In genomic region chr7:64185203-64185931, GRCm38 (mm10) we compare ENCODE assay signal across 9 mouse cellular contexts. TPM values are rescaled to one million over a fixed set of nuclear protein-coding genes. Genes with fewer than 3 reads are reported as not detected.
DNase-seq lines count a peak whose midpoint lies in the region; ATAC-seq and TF ChIP-seq lines count a peak whose summit lies in the region.
"Had no signal": no experiment of that assay in that cellular context is flagged by ENCODE, and none has a peak within 500 bp of the region (broad histone marks: within the 10 kb centered on the region; RNA-seq: fewer than 3 reads in every experiment).

No protein-coding gene starts in this region.

- ATAC-seq in forebrain, postnatal 0 days: peak; percentile 55

- H3K27me3 ChIP-seq in forebrain, postnatal 0 days (ENCODE audit: insufficient read depth, low read length): no peaks in the 10 kb centered on the region

- H3K4me1 ChIP-seq in forebrain, postnatal 0 days (ENCODE audit: insufficient read depth): no peaks in the 10 kb centered on the region

- TF ChIP-seq CTCF in forebrain, postnatal 0 days (IDR thresholded peaks at IDR 0.05; ENCODE audit: low read depth): no peak

- 25% methylated on average over 10 of the region's 10 CpGs for WGBS in forebrain, postnatal 0 days

- H3K27ac ChIP-seq in forebrain, postnatal 0 days (ENCODE audit: low read depth, low read length): no peak overlapping the region

- no peak overlapping the region for H3K4me3 ChIP-seq in forebrain, postnatal 0 days (ENCODE audit: low read depth, low read length)
- H3K4me3 ChIP-seq: erythroblast, embryonic 14.5 days had no signal

- DNase-seq in CD8-positive naive resting alpha-beta T cell, adult 2 months (ENCODE audit: low read depth in 2 of 2, low spot score in 2 of 2): peak; percentile 65 to 73
- peak; percentile 14 for DNase-seq in WW6 (ENCODE audit: low read depth, low spot score)
- DNase-seq in forebrain, postnatal 0 days: no peak
- DNase-seq in naive thymus-derived CD4-positive, alpha-beta T cell, adult 2 months (ENCODE audit: low read depth): peak; percentile 51
- DNase-seq in spleen, adult 12 weeks (ENCODE audit: low spot score): no peak
- DNase-seq in adrenal gland, adult 2 months: no peak
- no peak for DNase-seq in c-Kit-positive CD71-positive TER-119-positive erythroid progenitor cells, embryonic 14.5 days (ENCODE audit: low spot score)
- DNase-seq: kidney, adult 2 months had no signal

- no peaks in the 10 kb centered on the region for H3K36me3 ChIP-seq in forebrain, postnatal 0 days (ENCODE audit: insufficient read depth)

- no peak overlapping the region for H3K9ac ChIP-seq in forebrain, postnatal 0 days

- no peaks in the 10 kb centered on the region for H3K9me3 ChIP-seq in forebrain, postnatal 0 days (ENCODE audit: low read length)

- no peak overlapping the region for H3K4me2 ChIP-seq in forebrain, postnatal 0 days (ENCODE audit: low read depth)

RNA-seq across cellular contexts. Expression of gene Trpm1, which starts 31.7 kb away (rescaled TPM):
- 0.23 TPM in 1 of 2 replicates, not detected in the other for total RNA-seq in forebrain, postnatal 0 days (2014; rRNA removed)
- 0.09 and 0.45 TPM in 2 replicates for polyA plus RNA-seq in forebrain, postnatal 0 days (2015; fragmentation: Nextera tagmentation; extraction: Ambion mirVana)
- total RNA-seq in adrenal gland, adult 2 months (2021): not detected
- not detected in 2 replicates for polyA plus RNA-seq in adrenal gland, adult 2 months (2012; rRNA removed)

Comparison
In these comparisons a context has a peak if more than half of its experiments do, and no peak if none do; other contexts are left out.
1. DNase-seq: peak in CD8-positive naive resting alpha-beta T cell, adult 2 months (2 of 2), WW6 (single experiment) and naive thymus-derived CD4-positive, alpha-beta T cell, adult 2 months (single experiment); none in forebrain, postnatal 0 days (single experiment), spleen, adult 12 weeks (single experiment), adrenal gland, adult 2 months (single experiment) and c-Kit-positive CD71-positive TER-119-positive erythroid progenitor cells, embryonic 14.5 days (single experiment).